Mouse (Mus musculus): ENCODE measurements around the gene Tsacc. TPM values are rescaled to one million over a fixed set of nuclear protein-coding genes. Genes with fewer than 3 reads are reported as not detected.
A peak's percentile ranks its signal among the peaks of the same experiment; 100 is the strongest.

Tsacc gene
- polyA plus RNA-seq, 1 experiment from 2014 or later = 6.3 TPM

GRCm38 (mm10) chr3:88252739-88253138 lies 44.1 kb downstream of the Tsacc start:
- H3K27ac ChIP-seq = peak overlapping the region; percentile 29; the same call in 1 of the 2 replicates
- H3K4me2 ChIP-seq = peak overlapping the region; percentile 60; the same call in 1 of the 2 replicates
- DNase-seq (no peak), ATAC-seq (ENCODE audit: low read depth) (peak; percentile 59)
- peaks cover 17% of the 10 kb centered on the region for H3K4me1 ChIP-seq (replicated peaks)
- 55% methylated on average over 6 of the region's 6 CpGs for whole genome bisulfite sequencing (ENCODE audit: insufficient replicate concordance)
- no peaks in the 10 kb centered on the region for H3K36me3 ChIP-seq
- no peak overlapping the region for H3K9ac ChIP-seq
- H3K27me3 ChIP-seq = peaks cover 59% of the 10 kb centered on the region
- H3K9me3 ChIP-seq (replicated peaks) = no peaks in the 10 kb centered on the region
- H3K4me3 ChIP-seq (replicated peaks) = no peak overlapping the region

GRCm38 (mm10) chr3:88248406-88248805 lies 48.4 kb downstream of the Tsacc start:
- H3K9me3 ChIP-seq (replicated peaks) = no peaks in the 10 kb centered on the region
- no peak for DNase-seq
- no peak overlapping the region for H3K4me2 ChIP-seq
- no peak overlapping the region for H3K9ac ChIP-seq
- peaks cover 39% of the 10 kb centered on the region for H3K27me3 ChIP-seq
- no peak overlapping the region for H3K27ac ChIP-seq
- H3K36me3 ChIP-seq = no peaks in the 10 kb centered on the region
- WGBS (ENCODE audit: insufficient replicate concordance) = 66% methylated on average over 11 of the region's 11 CpGs
- 0 out of 2 replicates have a peak, but pooled peaks cover 6% of the 10 kb centered on the region for H3K4me1 ChIP-seq (replicated peaks)
- ATAC-seq (ENCODE audit: low read depth) = no peak
- no peak overlapping the region for H3K4me3 ChIP-seq (replicated peaks)

GRCm38 (mm10) chr3:88247666-88248065 lies 49.1 kb downstream of the Tsacc start:
- Histone ChIP-seq H3K36me3 (no peaks in the 10 kb centered on the region), H3K27ac (no peak overlapping the region), H3K27me3 (peaks cover 39% of the 10 kb centered on the region), H3K9ac (no peak overlapping the region), H3K4me2 (no peak overlapping the region), H3K4me1 (replicated peaks) (0 out of 2 replicates have a peak, but pooled peaks cover 6% of the 10 kb centered on the region), H3K9me3 (replicated peaks) (no peaks in the 10 kb centered on the region), H3K4me3 (replicated peaks) (no peak overlapping the region)
- ATAC-seq (ENCODE audit: low read depth) = no peak
- 54% methylated on average over 9 of the region's 9 CpGs for WGBS (ENCODE audit: insufficient replicate concordance)
- no peak for DNase-seq

GRCm38 (mm10) chr3:88245811-88246210 lies 51.0 kb downstream of the Tsacc start:
- no peaks in the 10 kb centered on the region for H3K4me1 ChIP-seq (replicated peaks)
- no peak overlapping the region for H3K27ac ChIP-seq
- H3K27me3 ChIP-seq = peaks cover 49% of the 10 kb centered on the region
- no peak overlapping the region for H3K4me2 ChIP-seq
- no peaks in the 10 kb centered on the region for H3K36me3 ChIP-seq
- no peak overlapping the region for H3K4me3 ChIP-seq (replicated peaks)
- 10% methylated on average over 13 of the region's 13 CpGs for WGBS (ENCODE audit: insufficient replicate concordance)
- no peak overlapping the region for H3K9ac ChIP-seq
- DNase-seq (peak; percentile 58), ATAC-seq (ENCODE audit: low read depth) (peak; percentile 41; the same call in 1 of the 2 replicates)
- H3K9me3 ChIP-seq (replicated peaks) = no peaks in the 10 kb centered on the region

DNA sequence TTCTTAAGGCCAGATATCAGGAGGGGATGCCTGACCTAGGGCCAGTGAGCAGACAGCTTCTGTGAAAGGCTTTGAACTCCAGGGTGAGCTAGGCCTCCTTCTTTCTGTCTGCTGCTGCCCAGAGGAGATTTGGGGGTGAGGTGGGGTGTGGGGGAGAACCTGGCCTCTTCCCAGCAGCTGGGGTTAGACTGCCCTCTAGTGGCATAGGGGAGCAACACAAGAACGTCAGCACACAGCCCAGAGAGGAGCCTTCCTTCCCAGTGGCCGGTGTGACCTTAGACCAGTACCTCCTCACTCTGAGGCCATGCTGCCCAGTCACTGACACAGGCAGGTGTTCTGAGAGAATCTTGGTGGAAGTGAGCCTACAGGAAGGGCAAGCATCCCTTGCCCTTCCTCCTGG lies 52.7 kb downstream of the Tsacc start:
- H3K9ac ChIP-seq = no peak overlapping the region
- ATAC-seq (ENCODE audit: low read depth) (no peak), DNase-seq (peak; percentile 30)
- no peak overlapping the region for H3K4me3 ChIP-seq (replicated peaks)
- H3K9me3 ChIP-seq (replicated peaks) = no peaks in the 10 kb centered on the region
- H3K4me2 ChIP-seq = no peak overlapping the region
- peaks cover 66% of the 10 kb centered on the region for H3K27me3 ChIP-seq
- no peak overlapping the region for H3K27ac ChIP-seq
- WGBS (ENCODE audit: insufficient replicate concordance) = 6% methylated on average over 2 of the region's 2 CpGs
- no peaks in the 10 kb centered on the region for H3K36me3 ChIP-seq
- no peaks in the 10 kb centered on the region for H3K4me1 ChIP-seq (replicated peaks)

GRCm38 (mm10) chr3:88242531-88242930 lies 54.3 kb downstream of the Tsacc start:
- Histone ChIP-seq H3K4me2 (no peak overlapping the region), H3K9ac (no peak overlapping the region), H3K9me3 (replicated peaks) (no peaks in the 10 kb centered on the region), H3K4me1 (replicated peaks) (0 out of 2 replicates have a peak, but pooled peaks cover 2% of the 10 kb centered on the region), H3K27me3 (peaks cover 82% of the 10 kb centered on the region), H3K36me3 (no peaks in the 10 kb centered on the region), H3K4me3 (replicated peaks) (no peak overlapping the region), H3K27ac (no peak overlapping the region)
- DNase-seq (peak; percentile 34), ATAC-seq (ENCODE audit: low read depth) (no peak)
- 2% methylated on average over 13 of the region's 13 CpGs for WGBS (ENCODE audit: insufficient replicate concordance)

- Histone ChIP-seq H3K9me3 (replicated peaks) (no peaks in the 10 kb centered on the region), H3K27me3 (peaks cover 95% of the 10 kb centered on the region), H3K4me3 (replicated peaks) (no peak overlapping the region), H3K27ac (no peak overlapping the region), H3K9ac (no peak overlapping the region), H3K36me3 (no peaks in the 10 kb centered on the region), H3K4me1 (replicated peaks) (0 out of 2 replicates have a peak, but pooled peaks cover 3% of the 10 kb centered on the region), H3K4me2 (no peak overlapping the region; the same call in 1 of the 2 replicates)
- 4% methylated on average over 48 of the region's 48 CpGs for WGBS (ENCODE audit: insufficient replicate concordance)
- ATAC-seq (ENCODE audit: low read depth) (no peak), DNase-seq (no peak)
Measured at GRCm38 (mm10) chr3:88241045-88241786, 55.6 kb downstream of the Tsacc start.

GRCm38 (mm10) chr3:88239446-88239845 lies 57.4 kb downstream of the Tsacc start:
- 0 out of 2 replicates have a peak, but pooled peaks cover 3% of the 10 kb centered on the region for H3K4me1 ChIP-seq (replicated peaks)
- no peak overlapping the region for H3K9ac ChIP-seq
- ATAC-seq (ENCODE audit: low read depth) (no peak), DNase-seq (no peak)
- H3K4me3 ChIP-seq (replicated peaks) = no peak overlapping the region
- no peak overlapping the region for H3K4me2 ChIP-seq
- H3K36me3 ChIP-seq = no peaks in the 10 kb centered on the region
- 31% methylated on average over 4 of the region's 4 CpGs for WGBS (ENCODE audit: insufficient replicate concordance)
- H3K27ac ChIP-seq = no peak overlapping the region
- no peaks in the 10 kb centered on the region for H3K9me3 ChIP-seq (replicated peaks)
- H3K27me3 ChIP-seq = peaks cover 96% of the 10 kb centered on the region

GRCm38 (mm10) chr3:88238866-88239391 lies 57.9 kb downstream of the Tsacc start:
- Histone ChIP-seq H3K36me3 (no peaks in the 10 kb centered on the region), H3K9ac (no peak overlapping the region), H3K27me3 (peaks cover 97% of the 10 kb centered on the region), H3K27ac (no peak overlapping the region), H3K4me1 (replicated peaks) (0 out of 2 replicates have a peak, but pooled peaks cover 3% of the 10 kb centered on the region), H3K4me2 (no peak overlapping the region), H3K4me3 (replicated peaks) (no peak overlapping the region), H3K9me3 (replicated peaks) (no peaks in the 10 kb centered on the region)
- DNase-seq (no peak), ATAC-seq (ENCODE audit: low read depth) (no peak)
- 25% methylated on average over 8 of the region's 8 CpGs for WGBS (ENCODE audit: insufficient replicate concordance)

- Histone ChIP-seq H3K4me3 (replicated peaks) (no peak overlapping the region), H3K9ac (no peak overlapping the region), H3K27ac (no peak overlapping the region), H3K36me3 (no peaks in the 10 kb centered on the region), H3K27me3 (peaks cover 97% of the 10 kb centered on the region), H3K4me1 (replicated peaks) (0 out of 2 replicates have a peak, but pooled peaks cover 3% of the 10 kb centered on the region), H3K9me3 (replicated peaks) (no peaks in the 10 kb centered on the region), H3K4me2 (peak overlapping the region; percentile 26; the same call in 1 of the 2 replicates)
- DNase-seq (peak; percentile 30), ATAC-seq (ENCODE audit: low read depth) (no peak)
- 5% methylated on average over 10 of the region's 10 CpGs for WGBS (ENCODE audit: insufficient replicate concordance)
Measured at GRCm38 (mm10) chr3:88237556-88238194, 59.1 kb downstream of the Tsacc start.

DNA sequence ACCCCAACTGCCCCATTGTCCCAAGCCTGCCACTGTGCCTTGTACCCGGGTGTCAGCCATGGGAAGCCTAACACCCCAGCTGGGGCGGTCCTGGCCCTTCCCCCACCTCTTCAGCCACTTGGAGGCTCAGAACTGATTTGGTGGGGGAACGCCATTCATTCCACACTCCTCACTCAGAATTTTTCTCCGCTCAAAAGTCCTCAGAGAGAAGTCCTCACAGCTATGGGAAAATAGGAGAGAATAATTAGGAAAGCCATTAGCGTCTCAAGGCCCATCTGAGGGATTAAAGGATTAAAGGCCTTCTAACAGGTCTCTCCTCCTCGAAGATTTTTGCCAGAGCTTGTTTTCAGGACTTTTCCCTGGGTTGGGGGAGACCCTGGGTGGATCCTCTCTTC lies 59.6 kb downstream of the Tsacc start:
- no peak overlapping the region for H3K9ac ChIP-seq
- H3K9me3 ChIP-seq (replicated peaks) = no peaks in the 10 kb centered on the region
- DNase-seq = no peak
- H3K27ac ChIP-seq = no peak overlapping the region
- peaks cover 97% of the 10 kb centered on the region for H3K27me3 ChIP-seq
- H3K4me3 ChIP-seq (replicated peaks) = no peak overlapping the region
- H3K36me3 ChIP-seq = no peaks in the 10 kb centered on the region
- ATAC-seq (ENCODE audit: low read depth) = no peak
- WGBS (ENCODE audit: insufficient replicate concordance) = 31% methylated on average over 6 of the region's 6 CpGs
- 0 out of 2 replicates have a peak, but pooled peaks cover 3% of the 10 kb centered on the region for H3K4me1 ChIP-seq (replicated peaks)
- H3K4me2 ChIP-seq = no peak overlapping the region

Measured in liver, embryonic 13.5 days (tissue).